Mouse (Mus musculus): ENCODE results near the gene Tceal6. TPM values are rescaled to one million over a fixed set of nuclear protein-coding genes. Genes with fewer than 3 reads are reported as not detected.
"Not testable (repeated sequence)": the region's sequence is repeated elsewhere in the genome, so short reads cannot be mapped to it uniquely, and the experiment has no call there.

Tceal6 gene
- 7.3 and 8.4 TPM in 2 replicates for polyA plus RNA-seq (2016; fragmentation: Nextera tagmentation; extraction: Ambion mirVana)

DNA sequence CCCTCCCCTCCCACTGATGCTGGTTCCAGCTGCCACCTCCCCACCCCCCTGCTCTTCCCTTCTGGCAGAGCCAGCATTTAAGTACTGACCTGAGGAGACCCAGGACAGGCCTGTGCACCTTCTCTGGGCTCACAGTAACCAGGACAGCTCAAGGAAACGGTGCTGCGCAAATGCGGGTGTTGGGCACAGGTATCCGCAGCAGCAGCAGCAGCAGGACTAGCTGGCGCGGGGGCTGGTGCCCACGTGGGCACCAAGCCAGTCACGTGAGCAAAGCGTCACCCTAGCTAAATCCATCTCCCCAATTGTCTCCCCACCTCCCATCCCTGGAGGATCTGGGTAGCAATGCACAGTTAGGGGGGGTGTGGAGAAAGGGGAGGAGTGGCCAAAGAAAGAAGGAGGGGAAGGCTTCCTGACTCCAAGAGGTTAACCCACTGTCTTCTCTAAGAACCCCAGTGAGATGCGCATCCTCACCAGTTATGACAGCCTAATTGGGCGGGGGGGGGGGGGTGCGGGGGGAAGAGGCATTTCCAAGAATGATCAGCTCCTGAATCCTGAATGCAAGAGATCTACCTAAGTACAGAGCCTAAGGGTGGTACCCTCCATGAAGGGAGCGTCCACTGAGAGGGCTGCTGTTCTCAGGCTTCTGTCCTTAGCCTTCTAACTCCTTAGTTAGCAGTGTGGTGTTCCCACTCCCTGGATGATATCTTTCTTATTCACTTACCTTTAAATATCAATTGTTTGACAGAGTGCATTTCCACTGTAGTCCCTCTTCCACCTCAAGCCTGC is at the start of gene Tceal6:
TSS of gene Tceal6 (minus strand) at position 252 of the 786 bp plus-strand sequence.
- ATAC-seq (ENCODE audit: low FRiP score, low read depth), result peak; percentile 90
- H3K27ac ChIP-seq (replicated peaks), result no peak within 1 kb of the TSS
- 25% methylated on average over 11 of the region's 13 CpGs for WGBS

DNA sequence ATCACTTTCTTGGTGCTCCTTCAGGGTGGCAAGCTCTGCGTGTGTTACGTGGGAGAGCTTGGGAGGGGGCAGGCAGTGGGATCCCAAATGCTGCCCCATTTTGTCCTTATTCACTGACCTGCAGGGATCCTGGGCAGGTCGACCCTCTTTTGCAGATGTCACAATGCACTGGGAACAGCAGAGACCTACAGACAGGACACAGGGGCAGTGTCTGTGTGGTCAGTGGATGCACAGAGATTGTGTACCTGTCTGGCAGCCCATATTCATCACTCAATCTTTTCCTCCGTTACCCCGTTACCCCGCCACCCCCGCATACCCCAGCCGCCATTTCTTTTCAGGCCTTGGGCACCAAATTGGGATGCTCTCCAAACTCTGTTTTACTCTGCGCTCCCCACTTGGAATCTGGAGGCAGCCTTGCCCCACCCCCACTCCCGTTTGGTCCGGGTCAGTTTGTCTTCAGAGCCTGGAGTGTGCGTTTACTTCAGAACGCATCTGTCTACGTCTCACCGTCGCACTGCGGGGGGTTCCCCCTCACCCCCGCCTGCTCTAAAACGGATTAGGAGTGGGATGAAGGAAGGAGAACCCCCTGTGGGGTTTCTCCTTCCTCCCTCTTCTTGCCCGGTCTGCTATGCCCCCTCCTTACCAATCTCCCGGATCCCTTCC is 583 bp downstream of the Tceal6 start:
- peak overlapping the region; percentile 39; the same call in 1 of the 2 replicates for H3K9ac ChIP-seq (replicated peaks)
- peak overlapping the region; percentile 61 for H3K4me2 ChIP-seq (replicated peaks)
- peak; percentile 78 for ATAC-seq (ENCODE audit: low FRiP score, low read depth)
- WGBS, result 34% methylated on average over 21 of the region's 21 CpGs
- H3K9me3 ChIP-seq; H3K4me1 ChIP-seq; H3K36me3 ChIP-seq; H3K27ac ChIP-seq (replicated peaks): not testable (repeated sequence)
- H3K4me3 ChIP-seq, result peak overlapping the region; percentile 44
- peaks cover 10% of the 10 kb centered on the region; the same call in 1 of the 2 replicates for H3K27me3 ChIP-seq

More for the DNA sequence above, at the start of gene Tceal6:
- Histone ChIP-seq H3K27me3 (peaks cover 10% of the 10 kb centered on the region; the same call in 1 of the 2 replicates), H3K9me3 (no peaks in the 10 kb centered on the region), H3K9ac (replicated peaks) (peak within 1 kb of the TSS; percentile 39; the same call in 1 of the 2 replicates), H3K4me2 (replicated peaks) (peak within 1 kb of the TSS; percentile 61), H3K4me3 (peak within 1 kb of the TSS; percentile 44), H3K4me1 (no peaks in the 10 kb centered on the region), H3K36me3 (no peaks in the 10 kb centered on the region)

DNA sequence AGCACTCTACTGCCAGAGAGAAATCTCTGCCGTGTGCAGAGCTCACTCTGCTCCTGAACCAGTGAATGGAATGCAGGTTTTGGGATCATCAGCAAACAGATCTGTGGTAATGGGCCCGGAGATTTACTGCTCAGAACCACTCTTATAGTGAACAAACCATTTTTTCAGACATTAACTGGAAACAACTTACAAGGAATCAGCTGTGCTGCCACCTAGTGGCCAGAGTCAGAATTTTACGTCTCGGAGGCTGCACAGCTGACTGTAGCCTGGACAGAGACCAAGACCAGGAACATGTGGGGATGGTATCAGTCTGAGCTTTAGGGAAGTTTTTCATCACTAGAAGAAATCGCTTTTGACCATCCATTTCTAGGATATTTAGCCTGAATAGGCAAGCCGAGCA is 20.6 kb downstream of the Tceal6 start:
- H3K9ac ChIP-seq (replicated peaks); H3K27me3 ChIP-seq; H3K4me1 ChIP-seq; H3K27ac ChIP-seq (replicated peaks); H3K9me3 ChIP-seq; H3K36me3 ChIP-seq; H3K4me2 ChIP-seq (replicated peaks); H3K4me3 ChIP-seq; ATAC-seq (ENCODE audit: low FRiP score, low read depth): not testable (repeated sequence)
- WGBS, result no CpG with 5 or more reads among the region's 6 CpGs

DNA sequence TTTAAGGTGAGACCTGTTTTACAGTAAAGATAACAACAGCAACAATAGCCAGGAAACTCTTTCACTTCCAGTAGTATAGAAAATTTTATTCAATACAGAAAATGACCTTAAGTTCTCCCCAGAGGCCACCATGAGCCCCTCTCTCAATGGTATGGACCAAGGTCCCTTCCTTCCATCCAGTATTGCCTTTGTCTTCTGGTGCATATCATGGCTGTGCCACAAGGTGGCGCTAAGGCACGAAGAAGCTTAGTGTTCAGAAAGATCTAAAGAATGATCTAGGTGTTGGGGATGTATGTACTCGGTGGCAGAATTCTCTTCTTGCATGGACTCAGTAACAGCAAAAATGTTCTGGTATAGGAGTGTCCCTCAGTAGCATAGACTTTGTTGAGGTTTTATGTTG is 21.8 kb downstream of the Tceal6 start:
- H3K4me1 ChIP-seq; H3K4me2 ChIP-seq (replicated peaks); ATAC-seq (ENCODE audit: low FRiP score, low read depth); H3K9ac ChIP-seq (replicated peaks); H3K36me3 ChIP-seq; H3K27ac ChIP-seq (replicated peaks); H3K27me3 ChIP-seq; H3K9me3 ChIP-seq; H3K4me3 ChIP-seq: not testable (repeated sequence)
- WGBS, result no CpG with 5 or more reads among the region's 3 CpGs

DNA sequence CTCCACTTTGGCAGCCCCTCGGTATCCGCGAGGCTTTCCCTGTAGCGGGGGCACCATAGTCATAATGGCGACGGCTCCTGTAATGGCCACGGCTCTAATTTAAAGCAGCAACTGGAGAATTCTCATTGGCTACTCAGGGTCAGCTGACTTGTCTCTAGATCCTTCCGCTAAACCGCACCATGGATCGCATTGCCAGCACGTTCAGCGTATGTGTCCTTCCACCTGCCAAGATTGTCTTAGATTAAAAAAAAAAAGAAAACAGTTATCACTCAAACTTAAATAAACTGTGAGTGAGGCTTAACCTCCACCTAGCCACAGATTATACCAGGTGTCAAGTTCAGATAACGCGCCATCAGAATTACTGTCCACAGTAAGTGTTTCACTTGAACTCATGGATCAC is 33.0 kb downstream of the Tceal6 start, which contains the start of gene Gm15023:
TSS of gene Gm15023 (minus strand) at position 101 of the 400 bp plus-strand sequence.
- H3K4me1 ChIP-seq; H3K4me3 ChIP-seq; H3K36me3 ChIP-seq; H3K27me3 ChIP-seq; H3K9ac ChIP-seq (replicated peaks); H3K27ac ChIP-seq (replicated peaks); ATAC-seq (ENCODE audit: low FRiP score, low read depth); H3K4me2 ChIP-seq (replicated peaks); H3K9me3 ChIP-seq: not testable (repeated sequence)
- WGBS, result 100% methylated on average over 4 of the region's 14 CpGs

Other genes with a start within 250 kb of the Tceal6 start
- gene Nxf2, start 245.9 kb downstream of the Tceal6 start, polyA plus RNA-seq (2016; fragmentation: Nextera tagmentation; extraction: Ambion mirVana), result 0.45 and 0.61 TPM in 2 replicates
- gene Zmat1, start 201.5 kb downstream of the Tceal6 start, polyA plus RNA-seq (2016; fragmentation: Nextera tagmentation; extraction: Ambion mirVana), result 7.3 and 7.6 TPM in 2 replicates
- gene Gm15023, start 33.1 kb downstream of the Tceal6 start, polyA plus RNA-seq (2016; fragmentation: Nextera tagmentation; extraction: Ambion mirVana), result not detected in 2 replicates
- gene Pramel3, start 91.6 kb upstream of the Tceal6 start, polyA plus RNA-seq (2016; fragmentation: Nextera tagmentation; extraction: Ambion mirVana), result not detected in 2 replicates
- gene Gm5128, start 162.6 kb upstream of the Tceal6 start, polyA plus RNA-seq (2016; fragmentation: Nextera tagmentation; extraction: Ambion mirVana), result not detected in 2 replicates
- gene Gm7903, start 223.1 kb upstream of the Tceal6 start, polyA plus RNA-seq (2016; fragmentation: Nextera tagmentation; extraction: Ambion mirVana), result not detected in 2 replicates

All from midbrain, embryonic 12.5 days (tissue).